Mouse (Mus musculus) liver, postnatal 0 days (tissue): ENCODE measurements around the gene Lrrc75b.

Source experiments
- CTCF ChIP-seq: sonication (generic); IDR thresholded peaks from 2 replicates; pipeline ENCODE4 v1.5.1; 2016; ENCODE audit warnings: antibody characterized with exemption, low read depth
- EP300 ChIP-seq: IDR thresholded peaks from 2 replicates; pipeline ENCODE4 v1.6.1; 2016; ENCODE audit warnings: antibody characterized with exemption, low read depth, mild to moderate bottlenecking

DNA sequence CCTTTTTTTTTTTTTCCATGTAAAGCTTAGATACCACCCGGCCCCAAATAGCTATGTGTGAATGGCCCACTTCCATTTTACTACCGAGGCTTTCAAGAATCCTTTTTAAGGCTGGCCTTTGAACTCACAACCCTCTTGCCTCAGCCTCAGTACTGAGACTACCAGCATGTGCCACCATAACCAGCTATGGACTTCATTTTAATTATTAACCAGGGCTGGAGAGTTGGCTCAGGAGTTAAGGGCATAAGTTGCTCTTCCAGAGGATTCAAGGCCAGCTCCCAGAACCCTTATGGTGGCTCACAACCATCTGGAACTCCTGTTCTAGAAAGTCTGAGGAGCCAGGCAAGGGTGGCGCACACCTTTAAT is 55.0 kb downstream of the Lrrc75b start:
- TF ChIP-seq EP300 (no peak; the same call in 1 of the 2 replicates), CTCF (no peak)
